Mouse (Mus musculus) myocyte (in vitro differentiated cells): ENCODE data around the gene Fbrsl1.

Experiments
- E2F4 ChIP-seq: IDR thresholded peaks from one replicate; pipeline ENCODE4 v1.6.1; 2011; ENCODE audit warnings: mild to moderate bottlenecking, control low read depth, moderate library complexity; ENCODE audit not compliant: insufficient read depth
- MAX ChIP-seq: IDR thresholded peaks from one replicate; pipeline ENCODE4 v1.6.1; 2011; ENCODE audit warnings: low read depth, mild to moderate bottlenecking, control low read depth
- MYOD1 ChIP-seq, 3 experiments: IDR thresholded peaks; one replicate each; pipeline ENCODE4 v1.6.1; 2011; ENCODE audit warnings: control low read depth in 2 of 3, low read depth in 2 of 3, mild to moderate bottlenecking in 2 of 3, moderate library complexity in 1 of 3; ENCODE audit not compliant: insufficient read length in 2 of 3, control insufficient read depth in 1 of 3
- POLR2A ChIP-seq: IDR thresholded peaks from one replicate; pipeline ENCODE4 v1.6.1; 2011; ENCODE audit warnings: low read depth, mild to moderate bottlenecking, control low read depth, moderate library complexity; ENCODE audit not compliant: insufficient read length
- SRF ChIP-seq: IDR thresholded peaks from one replicate; pipeline ENCODE4 v1.6.1; 2011; ENCODE audit warnings: low read depth; ENCODE audit not compliant: control insufficient read depth, insufficient read length
- TCF3 ChIP-seq: IDR thresholded peaks from one replicate; pipeline ENCODE4 v1.6.1; 2011; ENCODE audit warnings: low read depth, control low read depth; ENCODE audit not compliant: insufficient read length
- USF1 ChIP-seq: IDR thresholded peaks from one replicate; pipeline ENCODE4 v1.6.1; 2011; ENCODE audit warnings: low read depth, mild to moderate bottlenecking, control low read depth, moderate library complexity

GRCm38 (mm10) chr5:110408967-110409366, 39.3 kb downstream of the Fbrsl1 start:
- TF ChIP-seq E2F4, result no peak
- TF ChIP-seq MYOD1 (IDR thresholded peaks at IDR 0.05; ENCODE audit: control insufficient read depth in 1 of 3, insufficient read length in 2 of 3, low read depth in 2 of 3), result no peak
- TF ChIP-seq POLR2A, result no peak
- TF ChIP-seq MAX, result no peak
- TF ChIP-seq USF1, result no peak
- no peak for TF ChIP-seq SRF
- TF ChIP-seq TCF3, result no peak
